Mouse (Mus musculus) CD4-positive, CD25-positive, alpha-beta regulatory T cell, adult 2 months (primary cell): ENCODE data around the gene Pan3.

Experiments
- DNase-seq: peaks from one replicate; pipeline ENCODE4 v3.0.0-alpha.2; 2012; ENCODE audit warnings: low read depth, low spot score

Pan3 gene

GRCm38 (mm10) chr5:147430936-147431839 lies 1.2 kb downstream of the Pan3 start:
- peak; percentile 88 for DNase-seq

GRCm38 (mm10) chr5:147432927-147433326 lies 3.0 kb downstream of the Pan3 start:
- no peak for DNase-seq

GRCm38 (mm10) chr5:147435224-147435623 lies 5.3 kb downstream of the Pan3 start:
- peak; percentile 36 for DNase-seq

- no peak for DNase-seq
These were observed 5.8 kb downstream of the Pan3 start for GRCm38 (mm10) chr5:147435751-147436150.

- DNase-seq = no peak
These were observed 6.5 kb downstream of the Pan3 start for GRCm38 (mm10) chr5:147436491-147436890.

- DNase-seq = no peak
These were observed 11.1 kb downstream of the Pan3 start for GRCm38 (mm10) chr5:147440996-147441507.

GRCm38 (mm10) chr5:147441979-147442378 lies 12.0 kb downstream of the Pan3 start:
- no peak for DNase-seq

GRCm38 (mm10) chr5:147442741-147443140 lies 12.8 kb downstream of the Pan3 start:
- no peak for DNase-seq

- no peak for DNase-seq
These were observed 14.3 kb downstream of the Pan3 start for GRCm38 (mm10) chr5:147444298-147444697.

- DNase-seq = no peak
These were observed 14.8 kb downstream of the Pan3 start for GRCm38 (mm10) chr5:147444757-147445156.

GRCm38 (mm10) chr5:147445252-147445651 lies 15.3 kb downstream of the Pan3 start:
- no peak for DNase-seq

GRCm38 (mm10) chr5:147448526-147448925 lies 18.6 kb downstream of the Pan3 start:
- DNase-seq = peak; percentile 47

GRCm38 (mm10) chr5:147448933-147449332 lies 19.0 kb downstream of the Pan3 start:
- peak; percentile 41 for DNase-seq

GRCm38 (mm10) chr5:147456491-147456890 lies 26.5 kb downstream of the Pan3 start:
- DNase-seq = no peak

GRCm38 (mm10) chr5:147459821-147460567 lies 30.0 kb downstream of the Pan3 start:
- DNase-seq = no peak

- DNase-seq = no peak
These were observed 33.3 kb downstream of the Pan3 start for GRCm38 (mm10) chr5:147463251-147463650.

- DNase-seq = no peak
These were observed 36.4 kb downstream of the Pan3 start for GRCm38 (mm10) chr5:147466361-147466760.

- no peak for DNase-seq
These were observed 41.2 kb downstream of the Pan3 start for GRCm38 (mm10) chr5:147471163-147471562.

GRCm38 (mm10) chr5:147473071-147473470 lies 43.1 kb downstream of the Pan3 start:
- no peak for DNase-seq

- DNase-seq = no peak
These were observed 43.9 kb downstream of the Pan3 start for GRCm38 (mm10) chr5:147473856-147474255.

- DNase-seq = peak; percentile 37
These were observed 46.1 kb downstream of the Pan3 start for GRCm38 (mm10) chr5:147476109-147476508.

- no peak for DNase-seq
These were observed 47.1 kb downstream of the Pan3 start for GRCm38 (mm10) chr5:147477106-147477505.
